ENCODE assay signal across 17 mouse cellular contexts in the genomic region with DNA sequence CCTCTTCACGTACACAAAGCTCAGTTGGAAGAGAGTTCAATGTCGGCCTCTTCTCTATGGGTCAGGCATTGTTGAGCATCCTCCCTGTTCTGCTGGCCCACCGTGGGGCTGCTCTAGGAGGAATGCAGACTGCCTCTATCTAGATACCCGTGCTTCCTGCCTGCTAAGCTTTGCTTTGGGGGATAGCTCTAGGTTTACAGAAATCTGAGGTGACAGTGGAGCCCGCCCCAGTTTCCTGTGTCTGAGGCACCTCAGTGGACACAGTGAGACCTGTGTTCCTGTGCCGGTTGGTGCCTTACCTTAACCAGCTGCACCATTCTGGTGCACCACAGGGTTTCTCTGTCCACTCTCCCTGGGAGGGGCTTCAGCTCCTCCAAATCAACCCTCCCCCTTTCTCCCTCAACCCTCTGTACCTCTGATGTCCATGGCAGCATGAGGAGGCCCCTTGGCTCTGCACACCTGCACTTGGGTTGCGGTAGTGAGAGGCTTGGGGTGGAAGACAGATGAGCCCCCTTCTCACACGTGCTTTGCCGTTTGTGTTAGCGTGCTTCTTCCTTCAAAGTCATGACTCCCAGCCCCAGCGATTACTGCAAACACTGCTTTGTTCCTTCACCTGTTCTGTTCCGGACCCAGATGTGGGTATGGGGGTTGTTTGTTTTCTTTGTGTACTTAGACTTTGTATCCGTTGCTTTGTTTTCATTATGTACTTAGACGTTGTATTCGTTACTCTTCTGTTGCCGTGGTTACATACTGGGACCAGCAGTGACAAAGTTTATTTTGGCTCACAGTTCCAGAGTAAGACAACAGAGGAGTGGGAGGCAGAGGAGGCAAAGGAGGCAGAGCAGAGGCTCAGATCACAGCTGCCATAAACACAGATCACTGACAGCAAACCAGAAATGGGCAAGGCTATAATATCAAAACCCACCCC.
DNase-seq lines count a peak whose midpoint lies in the region; ATAC-seq and TF ChIP-seq lines count a peak whose summit lies in the region.
"Had no signal": no experiment of that assay in that cellular context is flagged by ENCODE, and none has a peak within 500 bp of the region (broad histone marks: within the 10 kb centered on the region; RNA-seq: fewer than 3 reads in every experiment).

No protein-coding gene starts in this region.

- WGBS in hindbrain, embryonic 14.5 days, result 73% methylated on average over 16 of the region's 16 CpGs
- WGBS in hindbrain, postnatal 0 days, result 65% methylated on average over 16 of the region's 16 CpGs
- 60% methylated on average over 16 of the region's 16 CpGs for WGBS in kidney, embryonic 15.5 days

- TF ChIP-seq CTCF in hindbrain, postnatal 0 days (IDR thresholded peaks at IDR 0.05; ENCODE audit: low read depth), result no peak

- H3K27me3 ChIP-seq in hindbrain, embryonic 14.5 days (ENCODE audit: control insufficient read depth, insufficient read depth, low read length), result no peaks in the 10 kb centered on the region
- H3K27me3 ChIP-seq in hindbrain, postnatal 0 days (ENCODE audit: insufficient read depth, low read length), result no peaks in the 10 kb centered on the region
- H3K27me3 ChIP-seq in kidney, embryonic 15.5 days, result no peaks in the 10 kb centered on the region
- H3K27me3 ChIP-seq: intestine, embryonic 15.5 days; lung, embryonic 15.5 days; Patski had no signal

- ATAC-seq in hindbrain, embryonic 14.5 days (ENCODE audit: low FRiP score), result no peak
- no peak for ATAC-seq in hindbrain, postnatal 0 days
- ATAC-seq in megakaryocyte, adult 5-6 weeks (ENCODE audit: poor library complexity, severe bottlenecking), result no peak
- ATAC-seq in kidney, embryonic 15.5 days (replicated peaks; ENCODE audit: low FRiP score), result no peak
- ATAC-seq: intestine, embryonic 15.5 days; Patski had no signal

- H3K4me3 ChIP-seq in hindbrain, embryonic 14.5 days (replicated peaks; ENCODE audit: low read length), result no peak overlapping the region
- no peak overlapping the region for H3K4me3 ChIP-seq in hindbrain, postnatal 0 days (ENCODE audit: low read length)
- no peak overlapping the region for H3K4me3 ChIP-seq in kidney, embryonic 15.5 days (replicated peaks)
- H3K4me3 ChIP-seq: intestine, embryonic 15.5 days; lung, embryonic 15.5 days; myocyte had no signal

- no peaks in the 10 kb centered on the region for H3K9me3 ChIP-seq in hindbrain, embryonic 14.5 days (ENCODE audit: control insufficient read depth, low read length)
- no peaks in the 10 kb centered on the region for H3K9me3 ChIP-seq in hindbrain, postnatal 0 days (ENCODE audit: low read length)
- no peaks in the 10 kb centered on the region for H3K9me3 ChIP-seq in kidney, embryonic 15.5 days (replicated peaks)
- H3K9me3 ChIP-seq: intestine, embryonic 15.5 days; lung, embryonic 15.5 days had no signal

- no peaks in the 10 kb centered on the region for H3K4me1 ChIP-seq in hindbrain, embryonic 14.5 days (replicated peaks; ENCODE audit: control insufficient read depth, insufficient read depth, low read length)
- H3K4me1 ChIP-seq in hindbrain, postnatal 0 days (ENCODE audit: insufficient read depth, low read length), result no peaks in the 10 kb centered on the region
- H3K4me1 ChIP-seq in kidney, embryonic 15.5 days, result peaks cover 8% of the 10 kb centered on the region; the same call in 1 of the 2 replicates
- H3K4me1 ChIP-seq: lung, embryonic 15.5 days had no signal

- H3K9ac ChIP-seq in hindbrain, embryonic 14.5 days, result no peak overlapping the region
- H3K9ac ChIP-seq in hindbrain, postnatal 0 days (replicated peaks; ENCODE audit: low read length), result no peak overlapping the region
- no peak overlapping the region for H3K9ac ChIP-seq in kidney, embryonic 15.5 days
- H3K9ac ChIP-seq: intestine, embryonic 15.5 days; lung, embryonic 15.5 days had no signal

- DNase-seq in hindbrain, embryonic 14.5 days (ENCODE audit: low spot score), result no peak
- DNase-seq in hindbrain, postnatal 0 days (ENCODE audit: low spot score), result no peak
- DNase-seq in R1 (ENCODE audit: low read depth, low spot score), result peak; percentile 31
- DNase-seq in forelimb bud, embryonic 11.5 days (ENCODE audit: low read depth, low spot score), result peak; percentile 11
- DNase-seq in thymus, adult 18-20 months, result peak; percentile 48 to 77
- no peak for DNase-seq in spleen, postnatal 36 days (ENCODE audit: low spot score in 2 of 2)
- DNase-seq: adrenal gland, adult 2 months; cerebellum, adult 8-10 months; embryo, embryonic 11 days; heart, postnatal 14 days; kidney, postnatal 36 days had no signal

- H3K4me2 ChIP-seq in hindbrain, embryonic 14.5 days (replicated peaks), result no peak overlapping the region
- H3K4me2 ChIP-seq in hindbrain, postnatal 0 days (ENCODE audit: low read depth, low read length), result no peak overlapping the region
- no peak overlapping the region for H3K4me2 ChIP-seq in kidney, embryonic 15.5 days
- H3K4me2 ChIP-seq: intestine, embryonic 15.5 days; lung, embryonic 15.5 days had no signal

- H3K36me3 ChIP-seq in hindbrain, embryonic 14.5 days (replicated peaks; ENCODE audit: control insufficient read depth, insufficient read depth), result no peaks in the 10 kb centered on the region
- H3K36me3 ChIP-seq in hindbrain, postnatal 0 days (ENCODE audit: insufficient read depth, low read length), result no peaks in the 10 kb centered on the region
- H3K36me3 ChIP-seq in kidney, embryonic 15.5 days, result peaks cover 9% of the 10 kb centered on the region; the same call in 1 of the 2 replicates
- H3K36me3 ChIP-seq: intestine, embryonic 15.5 days; lung, embryonic 15.5 days had no signal

- H3K27ac ChIP-seq in hindbrain, embryonic 14.5 days, result peak overlapping the region; percentile 32; the same call in 1 of the 2 replicates
- no peak overlapping the region for H3K27ac ChIP-seq in hindbrain, postnatal 0 days
- no peak overlapping the region for H3K27ac ChIP-seq in kidney, embryonic 15.5 days
- H3K27ac ChIP-seq: intestine, embryonic 15.5 days; lung, embryonic 15.5 days had no signal

Comparison
In these comparisons a context has a peak if more than half of its experiments do, and no peak if none do; other contexts are left out.
1. DNase-seq: peak in R1 (single experiment), forelimb bud, embryonic 11.5 days (single experiment) and thymus, adult 18-20 months (2 of 2); none in hindbrain, embryonic 14.5 days (single experiment), hindbrain, postnatal 0 days (single experiment) and spleen, postnatal 36 days (0 of 2).